Mouse (Mus musculus) MEL (cell line): ENCODE results near the gene Rap1b.

Source experiments
- CTCF ChIP-seq, 3 experiments: IDR thresholded peaks in 2 of 3; conservative IDR thresholded peaks in 1 of 3; 2 replicates each; pipeline ENCODE4 v1.5.1; 2011 to 2012; ENCODE audit warnings: low read length in 3 of 3, low read depth in 2 of 3, mild to moderate bottlenecking in 2 of 3, improper control_type of control experiment in 1 of 3, inconsistent platforms in 1 of 3, mixed read lengths in 1 of 3, moderate library complexity in 1 of 3; ENCODE audit not compliant: control insufficient read depth in 1 of 3, insufficient read depth in 1 of 3, poor library complexity in 1 of 3, severe bottlenecking in 1 of 3
- MAFK ChIP-seq: IDR thresholded peaks from 2 replicates; pipeline ENCODE4 v1.6.1; 2011; ENCODE audit warnings: low read depth, mild to moderate bottlenecking, low read length, improper control_type of control experiment, borderline replicate concordance
- MAX ChIP-seq: IDR thresholded peaks from 2 replicates; pipeline ENCODE4 v1.6.1; 2011; ENCODE audit warnings: low read length, improper control_type of control experiment
- MXI1 ChIP-seq: IDR thresholded peaks from 2 replicates; pipeline ENCODE4 v1.6.1; 2011; ENCODE audit warnings: mild to moderate bottlenecking, low read depth, low read length, improper control_type of control experiment
- POLR2A ChIP-seq, 2 experiments: IDR thresholded peaks; 2 replicates each; pipeline ENCODE4 v1.6.1; 2011 to 2012; ENCODE audit warnings: low read length in 2 of 2, mild to moderate bottlenecking in 2 of 2, control low read depth in 1 of 2, improper control_type of control experiment in 1 of 2, low read depth in 1 of 2, moderate library complexity in 1 of 2; ENCODE audit not compliant: control insufficient read depth in 1 of 2, insufficient read depth in 1 of 2, poor library complexity in 1 of 2
- POLR2AphosphoS2 ChIP-seq: IDR thresholded peaks from 2 replicates; pipeline ENCODE4 v1.6.1; 2011; ENCODE audit warnings: low read length, improper control_type of control experiment
- RCOR1 ChIP-seq: IDR thresholded peaks from 2 replicates; pipeline ENCODE4 v1.6.1; 2012; ENCODE audit warnings: low read depth, mild to moderate bottlenecking, inconsistent platforms, low read length, improper control_type of control experiment
- ZKSCAN1 ChIP-seq: IDR thresholded peaks from 2 replicates; pipeline ENCODE4 v1.6.1; 2012; ENCODE audit warnings: low read depth, mild to moderate bottlenecking, inconsistent platforms, low read length, improper control_type of control experiment, moderate library complexity

DNA sequence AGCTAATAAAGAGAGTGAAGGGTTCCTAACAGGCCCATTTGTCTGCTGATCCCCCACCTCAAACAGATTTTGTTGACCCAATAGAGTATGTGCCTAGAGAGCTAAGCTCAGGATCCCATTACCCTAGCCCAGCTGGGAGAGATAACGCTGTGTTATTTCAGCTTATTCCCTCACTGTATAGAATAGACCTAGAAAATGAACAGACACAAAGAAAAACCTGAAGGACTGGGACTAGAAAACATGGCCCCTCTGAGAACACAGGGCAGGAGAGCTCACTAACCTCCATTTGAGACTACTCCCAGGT is 71.1 kb downstream of the Rap1b start:
- TF ChIP-seq POLR2AphosphoS2: no peak
- no peak for TF ChIP-seq RCOR1
- no peak for TF ChIP-seq POLR2A (IDR thresholded peaks at IDR 0.05; ENCODE audit: control insufficient read depth in 1 of 2, insufficient read depth in 1 of 2, low read depth in 1 of 2, low read length in 2 of 2, poor library complexity in 1 of 2)
- no peak for TF ChIP-seq MAFK
- TF ChIP-seq ZKSCAN1: no peak
- TF ChIP-seq MAX: no peak
- no peak for TF ChIP-seq CTCF (IDR thresholded peaks at IDR 0.05 in 2 of 3, conservative IDR thresholded peaks at IDR 0.05 in 1 of 3; ENCODE audit: control insufficient read depth in 1 of 3, insufficient read depth in 1 of 3, low read depth in 2 of 3, low read length in 3 of 3, poor library complexity in 1 of 3, severe bottlenecking in 1 of 3)
- TF ChIP-seq MXI1: no peak
